8 mouse cellular contexts compared by ENCODE assay signal in genomic region chr3:37349166-37349548, GRCm38 (mm10). TPM values are rescaled to one million over a fixed set of nuclear protein-coding genes. Genes with fewer than 3 reads are reported as not detected.
DNase-seq lines count a peak whose midpoint lies in the region; ATAC-seq and TF ChIP-seq lines count a peak whose summit lies in the region.

No protein-coding gene starts in this region.

- intact Hi-C loops in heart, postnatal 25 days (cut with DNase I), result no loop called here
- intact Hi-C loops in left cerebral cortex, postnatal 4 days (cut with DNase I), result no loop called here

- no peak for ATAC-seq in heart, postnatal 0 days (ENCODE audit: insufficient read depth, low read depth)

- peaks cover 29% of the 10 kb centered on the region for H3K27me3 ChIP-seq in heart, postnatal 0 days (ENCODE audit: control insufficient read depth, insufficient read depth, low read length)

- H3K9me3 ChIP-seq in heart, postnatal 0 days (replicated peaks; ENCODE audit: control insufficient read depth, low read length), result no peaks in the 10 kb centered on the region

- DNase-seq in heart, adult 11 months, result peak; percentile 95
- DNase-seq in heart, postnatal 25 days (ENCODE audit: low spot score), result no peak
- DNase-seq in ZHBTc4 (ENCODE audit: low read depth, low spot score), result peak; percentile 35
- no peak for DNase-seq in heart, postnatal 0 days (ENCODE audit: low spot score)
- DNase-seq in lung, postnatal 10 days, result peak; percentile 21
- no peak for DNase-seq in left cerebral cortex, postnatal 4 days
- no peak for DNase-seq in thymus, postnatal 4 days
- no peak for DNase-seq in layer of hippocampus, postnatal 14 days (ENCODE audit: low spot score in 2 of 2)

- WGBS in heart, postnatal 0 days, result 16% methylated on average over 8 of the region's 8 CpGs

- peak overlapping the region; percentile 99 for H3K4me2 ChIP-seq in heart, postnatal 0 days (ENCODE audit: low read depth, low read length)

- H3K27ac ChIP-seq in heart, postnatal 0 days (ENCODE audit: low read depth), result no peak overlapping the region

- no peak for TF ChIP-seq EP300 in heart, postnatal 0 days (IDR thresholded peaks at IDR 0.05; ENCODE audit: low read depth)

- H3K9ac ChIP-seq in heart, postnatal 0 days (replicated peaks; ENCODE audit: low read depth, low read length), result peak overlapping the region; percentile 72; the same call in 1 of the 2 replicates

- no peaks in the 10 kb centered on the region for H3K36me3 ChIP-seq in heart, postnatal 0 days (replicated peaks; ENCODE audit: control insufficient read depth, insufficient read depth, low read length)

- H3K4me1 ChIP-seq in heart, postnatal 0 days (ENCODE audit: control insufficient read depth, insufficient read depth), result 0 out of 2 replicates have a peak, but pooled peaks cover 6% of the 10 kb centered on the region

- no peak for TF ChIP-seq CTCF in heart, postnatal 0 days (IDR thresholded peaks at IDR 0.05; ENCODE audit: low read depth)

- H3K4me3 ChIP-seq in heart, postnatal 0 days (ENCODE audit: low read depth, low read length), result peak overlapping the region; percentile 73

RNA-seq across cellular contexts. Expression of gene Fgf2, which starts 1.0 kb away (rescaled TPM):
- 10 to 100 TPM in 1 of 2 experiments, 1 to 10 TPM in 1; 5.5 to 11.3 TPM for total RNA-seq in heart, postnatal 25 days (2021)
- 2.2 and 3.4 TPM in 2 replicates for total RNA-seq in heart, postnatal 0 days (2014; rRNA removed; ENCODE audit: low replicate concordance)
- 0.86 and 1.1 TPM in 2 replicates for polyA plus RNA-seq in heart, postnatal 0 days (2015; fragmentation: Nextera tagmentation; extraction: Ambion mirVana)
- 1 to 10 TPM; 1.6 to 2.3 TPM for total RNA-seq in left cerebral cortex, postnatal 4 days (2021)
- 1 to 10 TPM; 5.3 to 6.0 TPM for total RNA-seq in layer of hippocampus, postnatal 14 days (2021)

RNA-seq across cellular contexts. Expression of gene Cetn4, which starts 36.6 kb away (rescaled TPM):
- total RNA-seq in heart, postnatal 25 days (2021), result under 1 TPM; 0.20 to 0.49 TPM
- 0.04 TPM in 1 of 2 replicates, not detected in the other for total RNA-seq in heart, postnatal 0 days (2014; rRNA removed; ENCODE audit: low replicate concordance)
- polyA plus RNA-seq in heart, postnatal 0 days (2015; fragmentation: Nextera tagmentation; extraction: Ambion mirVana), result 1.2 and 1.5 TPM in 2 replicates
- total RNA-seq in left cerebral cortex, postnatal 4 days (2021), result 1 to 10 TPM; 2.8 to 3.6 TPM
- 1 to 10 TPM; 9.1 to 9.3 TPM for total RNA-seq in layer of hippocampus, postnatal 14 days (2021)

RNA-seq across cellular contexts. Expression of gene Bbs12, which starts 36.8 kb away (rescaled TPM):
- total RNA-seq in heart, postnatal 25 days (2021), result 1 to 10 TPM in 1 of 2 experiments, under 1 TPM in 1; 0.95 to 1.1 TPM
- total RNA-seq in heart, postnatal 0 days (2014; rRNA removed; ENCODE audit: low replicate concordance), result 0.73 and 4.9 TPM in 2 replicates
- polyA plus RNA-seq in heart, postnatal 0 days (2015; fragmentation: Nextera tagmentation; extraction: Ambion mirVana), result 3.1 TPM in 2 replicates
- 1 to 10 TPM; 5.9 to 6.3 TPM for total RNA-seq in left cerebral cortex, postnatal 4 days (2021)
- total RNA-seq in layer of hippocampus, postnatal 14 days (2021), result 1 to 10 TPM; 4.6 to 5.3 TPM

Comparison
In these comparisons a context has a peak if more than half of its experiments do, and no peak if none do; other contexts are left out.
1. DNase-seq: peak in heart, adult 11 months (single experiment), ZHBTc4 (single experiment) and lung, postnatal 10 days (single experiment); none in heart, postnatal 25 days (single experiment), heart, postnatal 0 days (single experiment), left cerebral cortex, postnatal 4 days (single experiment), thymus, postnatal 4 days (single experiment) and layer of hippocampus, postnatal 14 days (0 of 2).